Mouse (Mus musculus): ENCODE data around the gene Cog6. TPM values are rescaled to one million over a fixed set of nuclear protein-coding genes. Genes with fewer than 3 reads are reported as not detected.

Gene Cog6
- polyA plus RNA-seq, 1 experiment from 2014 or later, result 53.2 TPM

DNA sequence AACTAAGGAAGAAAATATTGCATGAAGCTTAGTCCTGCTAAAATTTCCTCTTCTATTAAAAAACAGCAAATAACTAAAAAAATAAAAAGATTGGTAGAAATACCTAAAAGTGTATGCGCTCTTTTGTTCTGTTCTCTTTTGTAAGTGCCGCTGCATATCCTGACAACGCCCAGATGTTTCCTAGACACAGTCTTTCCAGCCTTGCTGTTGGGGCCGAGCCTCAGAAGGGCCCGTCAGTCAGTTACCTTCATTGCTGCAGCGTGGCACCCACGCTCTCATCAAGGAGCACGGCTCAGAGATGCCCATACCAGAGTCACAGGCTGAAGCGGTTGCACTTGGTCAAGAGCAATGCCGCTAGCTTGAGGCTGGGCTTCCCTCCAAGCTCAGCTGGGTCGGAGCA lies 60.8 kb downstream of the Cog6 start:
- H3K9ac ChIP-seq, result no peak overlapping the region
- no peak for ATAC-seq (ENCODE audit: low FRiP score)
- H3K4me3 ChIP-seq (replicated peaks), result no peak overlapping the region
- H3K36me3 ChIP-seq (replicated peaks), result no peaks in the 10 kb centered on the region
- no peak overlapping the region for H3K27ac ChIP-seq
- 78% methylated on average over 11 of the region's 11 CpGs for WGBS
- peaks cover 6% of the 10 kb centered on the region for H3K27me3 ChIP-seq
- no peaks in the 10 kb centered on the region for H3K9me3 ChIP-seq
- H3K4me1 ChIP-seq, result peaks cover 14% of the 10 kb centered on the region
- H3K4me2 ChIP-seq, result no peak overlapping the region

DNA sequence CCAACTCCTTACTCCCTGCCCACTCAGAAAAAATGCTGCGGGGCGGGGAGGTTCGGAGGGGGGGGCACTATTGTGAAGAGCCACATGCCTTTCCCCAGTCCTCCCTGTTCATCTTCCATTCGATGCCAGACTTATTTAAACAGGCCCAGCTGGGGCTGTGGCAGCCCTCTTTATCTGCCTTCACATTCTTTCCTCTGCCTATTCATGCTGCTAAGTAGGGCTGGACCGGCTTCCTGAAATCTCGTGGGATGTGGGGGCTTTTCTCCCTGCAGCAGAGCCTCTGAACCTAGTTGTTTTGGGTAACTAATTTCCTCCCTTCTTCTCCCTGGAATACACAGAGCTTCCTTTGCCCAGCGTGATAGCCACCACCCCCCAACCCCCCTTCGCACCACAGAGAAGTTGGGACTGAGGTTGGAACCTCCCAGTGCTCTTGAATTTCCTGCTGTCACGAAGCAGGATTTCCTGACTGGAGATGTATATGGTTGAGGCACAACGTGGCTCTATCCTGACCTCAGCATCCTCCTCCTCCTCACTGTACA lies 61.5 kb downstream of the Cog6 start:
- no peak overlapping the region for H3K27ac ChIP-seq
- 0 out of 2 replicates have a peak overlapping the region, but pooled peaks have one; percentile 13 for H3K4me2 ChIP-seq
- no peak overlapping the region for H3K9ac ChIP-seq
- peaks cover 14% of the 10 kb centered on the region for H3K4me1 ChIP-seq
- 11% methylated on average over 10 of the region's 10 CpGs for WGBS
- H3K9me3 ChIP-seq, result no peaks in the 10 kb centered on the region
- no peak for ATAC-seq (ENCODE audit: low FRiP score)
- no peaks in the 10 kb centered on the region for H3K36me3 ChIP-seq (replicated peaks)
- no peak overlapping the region for H3K4me3 ChIP-seq (replicated peaks)
- H3K27me3 ChIP-seq, result peaks cover 6% of the 10 kb centered on the region

DNA sequence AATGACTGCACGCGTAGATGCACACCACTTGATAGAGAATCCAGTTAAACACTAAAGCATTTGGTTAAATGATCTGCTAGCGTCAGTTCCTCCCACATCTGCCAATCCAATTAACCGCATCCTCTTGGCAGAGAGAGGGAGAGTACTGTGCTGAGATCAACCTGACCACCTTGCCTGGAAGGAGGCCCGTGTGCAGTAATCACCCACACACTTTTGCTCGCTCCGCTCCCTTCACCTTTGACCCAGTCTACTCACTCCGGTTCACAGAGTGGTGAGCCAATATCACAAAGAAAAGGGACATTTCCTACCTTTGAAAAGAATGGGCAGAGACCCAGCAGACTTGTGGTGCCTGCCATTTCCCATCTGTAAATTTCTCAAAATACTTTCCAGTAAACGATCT lies 62.4 kb downstream of the Cog6 start:
- no peak overlapping the region for H3K9ac ChIP-seq
- no peak overlapping the region for H3K4me3 ChIP-seq (replicated peaks)
- no peak overlapping the region for H3K4me2 ChIP-seq
- H3K36me3 ChIP-seq (replicated peaks), result no peaks in the 10 kb centered on the region
- H3K4me1 ChIP-seq, result peaks cover 14% of the 10 kb centered on the region
- H3K27me3 ChIP-seq, result peaks cover 6% of the 10 kb centered on the region
- ATAC-seq (ENCODE audit: low FRiP score), result no peak
- no peaks in the 10 kb centered on the region for H3K9me3 ChIP-seq
- no peak overlapping the region for H3K27ac ChIP-seq
- WGBS, result 68% methylated on average over 9 of the region's 9 CpGs

- Histone ChIP-seq H3K4me2 (no peak overlapping the region), H3K9me3 (no peaks in the 10 kb centered on the region)
- 91% methylated on average over 1 of the region's 1 CpGs for WGBS
Measured at GRCm38 (mm10) chr3:52953831-52954230, 63.2 kb downstream of the Cog6 start.

DNA sequence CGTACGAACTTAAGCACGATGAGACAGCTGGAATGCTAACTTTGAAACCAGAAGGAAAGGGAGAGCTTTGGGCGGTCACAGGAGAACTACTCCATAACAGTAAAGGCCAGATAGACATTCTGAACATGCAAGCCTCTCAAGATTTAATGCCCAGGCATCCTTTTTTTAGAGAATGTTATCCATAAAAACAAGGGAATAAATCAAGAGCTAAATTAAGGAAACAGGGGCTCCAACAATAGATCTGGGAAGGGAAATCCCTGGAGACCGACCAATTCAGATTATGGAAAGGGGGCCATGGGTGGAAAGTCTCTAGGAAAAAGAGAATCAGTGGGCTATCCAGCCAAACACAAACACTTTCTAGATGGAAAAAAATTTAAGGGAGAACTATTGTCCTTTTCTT lies 68.2 kb downstream of the Cog6 start:
- Histone ChIP-seq H3K27ac (no peak overlapping the region), H3K4me3 (replicated peaks) (no peak overlapping the region), H3K36me3 (replicated peaks) (no peaks in the 10 kb centered on the region), H3K9me3 (no peaks in the 10 kb centered on the region), H3K4me1 (no peaks in the 10 kb centered on the region), H3K9ac (no peak overlapping the region), H3K27me3 (no peaks in the 10 kb centered on the region), H3K4me2 (no peak overlapping the region)
- 93% methylated on average over 5 of the region's 5 CpGs for WGBS
- no peak for ATAC-seq (ENCODE audit: low FRiP score)

More at GRCm38 (mm10) chr3:52953831-52954230, 63.2 kb downstream of the Cog6 start:
- H3K36me3 ChIP-seq (replicated peaks), result no peaks in the 10 kb centered on the region
- H3K27me3 ChIP-seq, result peaks cover 6% of the 10 kb centered on the region
- no peak for ATAC-seq (ENCODE audit: low FRiP score)
- no peak overlapping the region for H3K4me3 ChIP-seq (replicated peaks)
- peaks cover 14% of the 10 kb centered on the region for H3K4me1 ChIP-seq
- H3K9ac ChIP-seq, result no peak overlapping the region
- H3K27ac ChIP-seq, result no peak overlapping the region

GRCm38 (mm10) chr3:52947444-52947843 lies 69.6 kb downstream of the Cog6 start:
- no peak overlapping the region for H3K4me3 ChIP-seq (replicated peaks)
- WGBS, result 94% methylated on average over 5 of the region's 5 CpGs
- ATAC-seq (ENCODE audit: low FRiP score), result no peak
- H3K4me1 ChIP-seq, result no peaks in the 10 kb centered on the region
- peaks cover 9% of the 10 kb centered on the region for H3K27me3 ChIP-seq
- no peak overlapping the region for H3K4me2 ChIP-seq
- no peaks in the 10 kb centered on the region for H3K9me3 ChIP-seq
- H3K9ac ChIP-seq, result no peak overlapping the region
- H3K36me3 ChIP-seq (replicated peaks), result no peaks in the 10 kb centered on the region
- no peak overlapping the region for H3K27ac ChIP-seq

- Histone ChIP-seq H3K36me3 (replicated peaks) (no peaks in the 10 kb centered on the region), H3K4me3 (replicated peaks) (no peak overlapping the region), H3K27me3 (peaks cover 9% of the 10 kb centered on the region), H3K9me3 (no peaks in the 10 kb centered on the region), H3K4me2 (no peak overlapping the region), H3K27ac (no peak overlapping the region), H3K9ac (no peak overlapping the region), H3K4me1 (peaks cover 17% of the 10 kb centered on the region)
- peak; percentile 69; the same call in 1 of the 2 replicates for ATAC-seq (ENCODE audit: low FRiP score)
- 13% methylated on average over 10 of the region's 10 CpGs for WGBS
Measured at GRCm38 (mm10) chr3:52940832-52941468, 76.1 kb downstream of the Cog6 start.

DNA sequence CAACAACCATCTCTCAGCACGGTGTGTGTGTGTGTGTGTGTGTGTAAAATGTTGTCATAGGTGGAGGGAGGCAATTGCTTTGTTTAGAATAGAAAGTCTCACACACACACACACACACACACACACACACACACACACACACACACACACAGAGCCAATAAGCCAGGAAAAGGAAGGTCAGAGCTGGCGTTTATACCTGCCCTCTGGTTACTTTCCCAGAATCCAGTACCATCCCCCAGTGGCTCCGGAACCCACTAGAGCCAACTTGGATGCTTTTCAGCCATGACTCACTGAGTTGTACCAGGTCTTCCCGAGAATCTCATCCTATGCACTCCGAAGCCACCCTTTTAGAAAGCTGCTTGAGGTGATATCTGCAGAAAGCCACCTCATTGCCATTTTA lies 78.6 kb downstream of the Cog6 start:
- Histone ChIP-seq H3K4me2 (no peak overlapping the region), H3K36me3 (replicated peaks) (no peaks in the 10 kb centered on the region), H3K9ac (no peak overlapping the region), H3K27ac (no peak overlapping the region), H3K27me3 (peaks cover 6% of the 10 kb centered on the region), H3K4me3 (replicated peaks) (no peak overlapping the region), H3K4me1 (peaks cover 17% of the 10 kb centered on the region), H3K9me3 (no peaks in the 10 kb centered on the region)
- 76% methylated on average over 5 of the region's 5 CpGs for WGBS
- ATAC-seq (ENCODE audit: low FRiP score), result no peak

- no peak for ATAC-seq (ENCODE audit: low FRiP score)
- Histone ChIP-seq H3K4me3 (replicated peaks) (no peak overlapping the region), H3K36me3 (replicated peaks) (no peaks in the 10 kb centered on the region), H3K27ac (no peak overlapping the region), H3K9me3 (no peaks in the 10 kb centered on the region), H3K4me1 (peaks cover 17% of the 10 kb centered on the region), H3K4me2 (no peak overlapping the region), H3K27me3 (peaks cover 3% of the 10 kb centered on the region; the same call in 1 of the 2 replicates), H3K9ac (no peak overlapping the region)
- WGBS, result 90% methylated on average over 6 of the region's 6 CpGs
Measured at GRCm38 (mm10) chr3:52937739-52938306, 79.2 kb downstream of the Cog6 start.

- Histone ChIP-seq H3K4me2 (no peak overlapping the region), H3K4me1 (peaks cover 7% of the 10 kb centered on the region; the same call in 1 of the 2 replicates), H3K9ac (no peak overlapping the region), H3K4me3 (replicated peaks) (no peak overlapping the region), H3K27ac (no peak overlapping the region), H3K9me3 (no peaks in the 10 kb centered on the region), H3K27me3 (no peaks in the 10 kb centered on the region), H3K36me3 (replicated peaks) (no peaks in the 10 kb centered on the region)
- 76% methylated on average over 2 of the region's 2 CpGs for WGBS
- ATAC-seq (ENCODE audit: low FRiP score), result no peak
Measured at GRCm38 (mm10) chr3:52931956-52932355, 85.1 kb downstream of the Cog6 start.
